Mouse (Mus musculus) stomach, embryonic 16.5 days (tissue): Measurements from ENCODE around the gene Rasa2. TPM values are rescaled to one million over a fixed set of nuclear protein-coding genes. Genes with fewer than 3 reads are reported as not detected.

Source experiments
- ATAC-seq: fragments of 200-750 bp; cut with Nextera tagmentation; 2 replicates; pipeline ENCODE4 v1.8.0; 2017; ENCODE audit warnings: moderate number of reproducible peaks, moderate TSS enrichment; ENCODE audit not compliant: insufficient read depth, low FRiP score
- H3K27ac ChIP-seq: fragments of 300-500 bp; sonication (generic); 2 replicates; pipeline ENCODE4 v1.5.1; 2014; ENCODE audit warnings: low read length
- H3K27me3 ChIP-seq: fragments of 300-500 bp; sonication (generic); 2 replicates; pipeline ENCODE4 v1.6.1; 2014; ENCODE audit warnings: low read length, control low read depth, mixed read lengths; ENCODE audit not compliant: control insufficient read depth, insufficient read depth
- H3K36me3 ChIP-seq: fragments of 300-500 bp; sonication (generic); 2 replicates; pipeline ENCODE4 v1.6.1; 2014; ENCODE audit warnings: low read length; ENCODE audit not compliant: control insufficient read depth, insufficient read depth
- H3K4me1 ChIP-seq: fragments of 300-500 bp; sonication (generic); 2 replicates; pipeline ENCODE4 v1.6.1; 2014; ENCODE audit warnings: low read length, control low read depth, mixed read lengths; ENCODE audit not compliant: control insufficient read depth, insufficient read depth
- H3K4me2 ChIP-seq: fragments of 300-500 bp; sonication (generic); 2 replicates; pipeline ENCODE4 v1.6.1; 2014; ENCODE audit warnings: low read depth, low read length, mixed read lengths
- H3K4me3 ChIP-seq: fragments of 300-500 bp; sonication (generic); replicated peaks from 2 replicates; pipeline ENCODE4 v1.5.1; 2014; ENCODE audit warnings: mild to moderate bottlenecking, low read length
- H3K9ac ChIP-seq: fragments of 300-500 bp; sonication (generic); 2 replicates; pipeline ENCODE4 v1.6.1; 2014; ENCODE audit warnings: low read length
- H3K9me3 ChIP-seq: fragments of 300-500 bp; sonication (generic); replicated peaks from 2 replicates; pipeline ENCODE4 v1.6.1; 2016; ENCODE audit warnings: low read length, control low read depth; ENCODE audit not compliant: control insufficient read depth
- WGBS: fragments of 180-500 bp; shearing (Covaris S2); extraction: QIAGEN DNeasy Blood & Tissue Kit; methylation state at CpG from one replicate; pipeline ENCODE4 v1.1.7; 2014; 5-methylcytosine and 5-hydroxymethylcytosine counted together
- polyA plus RNA-seq: library from polyadenylated mRNA; unstranded; fragments of >200 nt; fragmentation: Nextera tagmentation; extraction: Ambion mirVana; gene quantifications from 2 replicates; pipeline ENCODE4 v1.2.1, GENCODE M21; 2015

Rasa2 gene
- polyA plus RNA-seq, 1 experiment from 2014 or later, result 19.0 TPM

DNA sequence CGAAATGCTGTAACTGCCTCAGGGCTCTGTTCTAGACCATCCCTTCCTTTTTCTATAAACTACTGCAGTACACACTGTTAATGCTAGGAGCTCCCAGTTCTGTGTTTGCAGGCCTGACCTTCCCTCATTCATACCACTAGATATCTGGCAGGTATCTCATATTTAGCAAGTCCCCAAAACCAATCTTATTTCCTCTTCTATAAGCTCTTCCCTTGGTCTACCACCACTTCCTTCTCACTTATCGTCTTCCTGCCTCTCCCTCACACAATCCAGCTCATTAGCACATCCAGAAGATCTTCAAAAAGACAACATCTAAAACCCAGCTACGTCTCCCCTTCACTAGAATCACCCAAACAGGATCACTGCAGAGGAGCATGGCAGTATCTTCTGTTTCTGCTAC, 19.1 kb downstream of the Rasa2 start:
- H3K4me1 ChIP-seq, result 0 out of 2 replicates have a peak, but pooled peaks cover 5% of the 10 kb centered on the region
- 0 out of 2 replicates have a peak, but pooled peaks cover 5% of the 10 kb centered on the region for H3K9me3 ChIP-seq
- H3K9ac ChIP-seq, result no peak overlapping the region
- 70% methylated on average over 3 of the region's 3 CpGs for WGBS
- ATAC-seq, result no peak
- no peaks in the 10 kb centered on the region for H3K27me3 ChIP-seq
- no peak overlapping the region for H3K4me3 ChIP-seq
- H3K27ac ChIP-seq, result no peak overlapping the region
- H3K4me2 ChIP-seq, result no peak overlapping the region
- H3K36me3 ChIP-seq, result peaks cover 10% of the 10 kb centered on the region

DNA sequence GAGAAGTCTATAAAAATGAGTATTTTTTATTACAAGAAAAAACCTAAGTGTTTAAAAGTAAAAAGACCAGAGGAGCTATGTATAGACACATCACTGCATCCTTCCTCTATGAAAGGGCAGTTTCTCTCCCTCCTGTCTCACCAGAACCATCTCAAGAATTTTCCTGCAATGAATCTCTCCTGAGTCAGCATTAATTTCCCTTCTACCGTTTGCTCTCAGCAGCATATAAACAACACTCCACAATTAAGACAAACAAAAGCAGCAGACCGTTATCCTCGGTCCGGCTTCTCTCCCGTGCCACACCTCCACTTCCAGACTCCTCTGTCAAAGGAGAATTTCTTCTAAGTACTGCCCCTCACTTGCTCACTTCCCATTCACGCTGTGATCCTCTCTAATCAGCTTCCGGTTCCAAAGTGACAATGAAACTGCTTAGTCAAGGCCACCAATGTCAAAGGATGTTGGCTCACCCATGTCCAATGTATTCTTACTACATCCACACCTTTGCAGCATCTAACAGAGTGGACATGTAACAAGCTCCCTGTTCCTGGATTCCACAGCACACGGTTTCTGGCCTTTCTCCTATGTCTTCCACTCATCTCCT, 19.6 kb downstream of the Rasa2 start:
- WGBS, result 34% methylated on average over 8 of the region's 8 CpGs
- ATAC-seq, result no peak

DNA sequence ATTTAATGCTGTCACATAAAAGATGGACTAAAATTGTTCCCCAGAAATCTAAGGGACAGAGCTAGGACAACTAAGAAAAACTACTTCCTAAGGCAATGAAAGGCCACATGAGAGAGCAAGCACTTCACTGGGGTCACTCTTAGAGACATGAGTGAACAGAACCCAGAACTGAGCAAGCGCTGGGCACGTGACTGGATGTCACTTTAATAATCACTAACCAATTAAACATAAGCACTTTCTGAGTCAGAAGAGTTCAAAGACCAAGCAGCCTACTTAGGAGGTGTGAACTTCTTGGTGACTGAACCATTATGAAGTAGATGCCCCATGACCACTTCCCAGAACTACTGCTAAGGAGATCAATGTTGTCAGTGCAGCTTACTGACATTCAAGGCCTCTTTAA, 20.6 kb downstream of the Rasa2 start:
- Histone ChIP-seq H3K9me3 (0 out of 2 replicates have a peak, but pooled peaks cover 11% of the 10 kb centered on the region), H3K4me2 (no peak overlapping the region), H3K4me3 (no peak overlapping the region), H3K9ac (no peak overlapping the region), H3K4me1 (0 out of 2 replicates have a peak, but pooled peaks cover 5% of the 10 kb centered on the region), H3K36me3 (peaks cover 15% of the 10 kb centered on the region), H3K27me3 (no peaks in the 10 kb centered on the region), H3K27ac (no peak overlapping the region)
- 92% methylated on average over 2 of the region's 2 CpGs for WGBS
- ATAC-seq, result no peak

More for the DNA sequence above, 19.6 kb downstream of the Rasa2 start:
- no peak overlapping the region for H3K9ac ChIP-seq
- no peak overlapping the region for H3K4me2 ChIP-seq
- 0 out of 2 replicates have a peak, but pooled peaks cover 5% of the 10 kb centered on the region for H3K4me1 ChIP-seq
- H3K36me3 ChIP-seq, result peaks cover 12% of the 10 kb centered on the region
- H3K4me3 ChIP-seq, result no peak overlapping the region
- H3K9me3 ChIP-seq, result 0 out of 2 replicates have a peak, but pooled peaks cover 9% of the 10 kb centered on the region
- H3K27ac ChIP-seq, result no peak overlapping the region
- H3K27me3 ChIP-seq, result no peaks in the 10 kb centered on the region

DNA sequence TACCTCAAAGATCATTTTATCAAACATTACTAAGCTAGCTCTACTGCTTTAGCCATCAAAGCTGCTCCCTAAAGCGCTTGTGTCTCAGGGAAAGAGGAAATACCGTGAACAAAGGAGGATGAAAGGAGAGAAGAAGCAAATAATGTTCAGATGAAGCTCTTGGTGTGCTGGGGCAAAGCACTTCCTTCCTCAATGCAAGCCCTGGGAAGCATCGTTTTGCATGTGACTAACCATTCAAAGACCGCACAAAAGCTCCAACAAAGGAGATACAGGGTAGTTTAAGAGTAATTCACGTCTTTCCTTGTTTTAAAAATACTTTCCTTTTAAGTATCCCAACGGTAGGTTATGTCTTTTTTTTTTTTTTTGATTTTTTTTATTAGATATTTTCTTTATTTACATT, 28.0 kb downstream of the Rasa2 start:
- Histone ChIP-seq H3K9ac (no peak overlapping the region), H3K27ac (no peak overlapping the region), H3K36me3 (peaks cover 15% of the 10 kb centered on the region), H3K9me3 (0 out of 2 replicates have a peak, but pooled peaks cover 11% of the 10 kb centered on the region), H3K4me3 (no peak overlapping the region), H3K4me2 (no peak overlapping the region), H3K4me1 (no peaks in the 10 kb centered on the region), H3K27me3 (no peaks in the 10 kb centered on the region)
- WGBS, result 61% methylated on average over 6 of the region's 6 CpGs
- no peak for ATAC-seq

DNA sequence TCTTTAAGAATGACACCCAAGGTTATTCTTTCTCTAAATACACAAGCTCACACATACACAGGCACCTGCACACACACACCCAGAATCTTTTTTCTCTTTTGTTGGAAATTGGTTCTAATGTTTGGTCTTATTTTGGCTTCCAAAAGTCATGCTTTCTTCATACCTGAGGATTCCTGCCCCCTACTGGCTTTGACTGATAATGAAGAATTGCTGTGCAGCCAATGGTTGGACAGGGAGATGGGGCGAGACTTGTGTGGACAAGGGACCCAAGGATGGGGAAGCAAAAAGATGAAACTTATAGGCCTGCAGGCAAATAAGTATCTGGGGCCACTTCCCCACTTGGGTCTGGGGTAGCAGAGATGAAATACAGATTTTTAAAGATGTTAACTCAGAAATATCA, 33.5 kb downstream of the Rasa2 start:
- no peaks in the 10 kb centered on the region for H3K36me3 ChIP-seq
- WGBS, result 89% methylated on average over 1 of the region's 1 CpGs
- no peak for ATAC-seq

DNA sequence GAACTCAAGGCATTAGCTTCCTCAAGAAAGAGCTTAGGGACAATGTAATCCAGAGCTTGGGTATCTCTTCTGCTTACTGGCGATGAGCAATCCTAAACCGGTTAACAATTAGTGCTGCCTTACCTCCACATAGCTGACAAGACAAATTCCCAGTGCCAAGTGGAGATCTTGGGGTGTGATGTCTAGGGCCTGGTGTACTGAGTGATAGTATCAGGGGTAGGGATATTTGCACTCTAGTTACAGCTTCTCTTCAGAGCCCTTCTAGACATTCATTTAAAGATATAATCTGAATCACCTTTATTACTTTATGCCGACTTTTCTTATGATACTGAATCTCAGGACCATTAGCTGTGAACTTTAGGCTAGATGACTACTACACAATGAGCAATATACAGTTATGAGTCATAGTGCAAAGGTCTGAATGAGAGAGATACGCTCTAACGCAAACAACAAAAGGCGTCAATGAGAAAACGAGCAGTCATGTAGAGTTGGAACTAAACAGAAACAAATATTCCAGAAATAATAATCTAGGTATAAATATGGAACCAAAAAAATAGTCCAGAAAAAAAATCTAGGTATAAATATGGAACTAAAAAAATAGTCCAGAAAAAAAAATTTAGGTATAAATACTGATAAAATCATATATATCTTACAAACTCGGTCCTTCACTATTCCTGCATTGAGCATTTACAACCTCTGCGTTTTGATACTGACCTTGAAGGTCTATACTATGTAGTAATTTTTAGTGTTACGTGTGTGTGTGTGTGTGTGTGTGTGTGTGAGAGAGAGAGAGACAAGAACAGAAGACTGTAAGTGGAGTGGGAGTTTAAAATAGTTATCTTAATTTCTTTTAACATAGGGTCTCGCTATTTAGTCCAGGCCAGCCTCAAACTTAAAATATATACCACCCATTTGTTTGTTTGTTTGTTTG, 38.5 kb downstream of the Rasa2 start:
- H3K27ac ChIP-seq, result no peak overlapping the region
- ATAC-seq, result no peak
- no peak overlapping the region for H3K9ac ChIP-seq
- H3K9me3 ChIP-seq, result no peaks in the 10 kb centered on the region
- H3K4me1 ChIP-seq, result no peaks in the 10 kb centered on the region
- H3K4me3 ChIP-seq, result no peak overlapping the region
- no peaks in the 10 kb centered on the region for H3K27me3 ChIP-seq
- H3K36me3 ChIP-seq, result 0 out of 2 replicates have a peak, but pooled peaks cover 4% of the 10 kb centered on the region
- WGBS, result 86% methylated on average over 11 of the region's 11 CpGs
- no peak overlapping the region for H3K4me2 ChIP-seq

More for the DNA sequence above, 33.5 kb downstream of the Rasa2 start:
- H3K4me2 ChIP-seq, result no peak overlapping the region
- no peak overlapping the region for H3K4me3 ChIP-seq
- H3K4me1 ChIP-seq, result no peaks in the 10 kb centered on the region
- no peak overlapping the region for H3K27ac ChIP-seq
- H3K9ac ChIP-seq, result no peak overlapping the region
- H3K27me3 ChIP-seq, result no peaks in the 10 kb centered on the region
- H3K9me3 ChIP-seq, result no peaks in the 10 kb centered on the region

DNA sequence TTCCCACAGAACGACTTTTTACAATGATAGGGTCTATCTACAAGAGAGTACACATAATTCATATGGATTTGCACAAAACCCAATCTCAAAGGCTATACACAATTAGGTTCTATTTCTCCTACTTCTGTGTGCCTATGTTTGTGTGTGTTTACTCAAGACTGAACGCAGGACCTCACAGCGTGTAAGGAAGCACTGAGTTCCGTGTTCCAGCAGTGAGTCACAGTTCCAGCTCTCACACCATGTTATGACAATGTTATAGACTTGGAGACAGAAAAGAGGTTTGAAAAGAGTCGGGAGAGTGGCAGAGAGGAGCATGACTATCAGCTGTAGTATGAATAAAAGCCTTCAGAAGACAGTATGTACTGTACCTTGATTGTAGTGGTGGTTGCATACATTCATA, 42.1 kb downstream of the Rasa2 start:
- no peaks in the 10 kb centered on the region for H3K9me3 ChIP-seq
- H3K27me3 ChIP-seq, result no peaks in the 10 kb centered on the region
- no peak overlapping the region for H3K9ac ChIP-seq
- 82% methylated on average over 5 of the region's 5 CpGs for WGBS
- H3K4me1 ChIP-seq, result no peaks in the 10 kb centered on the region
- no peak for ATAC-seq
- no peak overlapping the region for H3K4me3 ChIP-seq
- 0 out of 2 replicates have a peak, but pooled peaks cover 4% of the 10 kb centered on the region for H3K36me3 ChIP-seq
- no peak overlapping the region for H3K4me2 ChIP-seq
- H3K27ac ChIP-seq, result no peak overlapping the region

DNA sequence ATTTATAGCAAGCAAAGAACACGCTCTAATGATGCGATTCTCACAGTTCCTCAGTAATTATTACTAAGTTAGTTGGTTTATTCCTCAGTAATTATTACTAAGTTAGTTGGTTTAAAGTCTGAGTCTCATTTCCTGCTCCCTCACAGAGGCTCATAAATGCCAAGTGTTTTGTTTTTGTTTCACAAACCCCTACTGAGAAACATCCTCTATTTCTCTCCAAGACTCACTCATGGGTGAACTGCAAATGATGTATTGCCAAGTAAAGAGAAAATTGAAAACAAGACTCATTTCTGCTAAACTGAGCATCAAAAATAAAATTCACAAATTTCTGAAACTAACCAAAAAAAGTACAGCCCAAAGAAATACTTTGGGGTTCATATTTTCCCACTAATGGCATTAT, 47.9 kb downstream of the Rasa2 start:
- no peak for ATAC-seq
- no peaks in the 10 kb centered on the region for H3K4me1 ChIP-seq
- no peak overlapping the region for H3K4me3 ChIP-seq
- H3K4me2 ChIP-seq, result no peak overlapping the region
- H3K9me3 ChIP-seq, result no peaks in the 10 kb centered on the region
- H3K36me3 ChIP-seq, result 0 out of 2 replicates have a peak, but pooled peaks cover 2% of the 10 kb centered on the region
- 92% methylated on average over 2 of the region's 2 CpGs for WGBS
- no peak overlapping the region for H3K27ac ChIP-seq
- no peak overlapping the region for H3K9ac ChIP-seq
- H3K27me3 ChIP-seq, result no peaks in the 10 kb centered on the region

DNA sequence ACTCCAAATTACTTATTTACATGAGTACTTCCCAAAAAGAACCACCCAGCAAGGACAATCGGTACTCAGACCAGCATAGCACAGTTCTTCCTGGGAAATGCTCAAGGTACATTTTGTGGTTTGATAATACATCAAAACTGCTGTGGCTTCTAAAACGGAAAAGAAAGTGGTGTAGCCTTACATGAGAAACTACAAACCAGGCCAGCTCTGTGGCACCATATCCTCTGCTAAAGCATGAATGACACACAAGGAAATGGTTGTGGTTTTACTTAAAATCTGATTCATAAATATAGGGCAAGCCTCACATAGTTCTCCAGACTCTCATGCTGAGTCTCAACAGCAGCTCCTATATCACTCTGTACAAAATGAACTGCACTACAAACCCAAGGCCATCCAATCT, 48.3 kb downstream of the Rasa2 start:
- no peak overlapping the region for H3K4me2 ChIP-seq
- 0 out of 2 replicates have a peak, but pooled peaks cover 2% of the 10 kb centered on the region for H3K36me3 ChIP-seq

More for the DNA sequence above, 48.3 kb downstream of the Rasa2 start:
- H3K27me3 ChIP-seq, result no peaks in the 10 kb centered on the region
- no peak overlapping the region for H3K4me3 ChIP-seq
- no peak overlapping the region for H3K9ac ChIP-seq
- no peak for ATAC-seq
- 81% methylated on average over 2 of the region's 2 CpGs for WGBS
- H3K9me3 ChIP-seq, result no peaks in the 10 kb centered on the region
- no peaks in the 10 kb centered on the region for H3K4me1 ChIP-seq
- no peak overlapping the region for H3K27ac ChIP-seq
